Mouse (Mus musculus) splenic B cell, adult 2 months (primary cell): Measurements from ENCODE around the gene Clba1.

Source experiments
- DNase-seq: peaks from one replicate; pipeline ENCODE4 v3.0.0-alpha.2; 2011; ENCODE audit warnings: low read depth, low spot score
- H3K27me3 ChIP-seq: 2 replicates; pipeline ENCODE4 v1.6.1; 2012; ENCODE audit warnings: mild to moderate bottlenecking, low read length, moderate library complexity, mixed read lengths; ENCODE audit not compliant: control insufficient read depth, poor library complexity, insufficient read depth, severe bottlenecking
- H3K36me3 ChIP-seq: 2 replicates; pipeline ENCODE4 v1.6.1; 2012; ENCODE audit warnings: mild to moderate bottlenecking, low read length, moderate library complexity, mixed read lengths; ENCODE audit not compliant: control insufficient read depth, poor library complexity, insufficient read depth, severe bottlenecking

Clba1 gene

DNA sequence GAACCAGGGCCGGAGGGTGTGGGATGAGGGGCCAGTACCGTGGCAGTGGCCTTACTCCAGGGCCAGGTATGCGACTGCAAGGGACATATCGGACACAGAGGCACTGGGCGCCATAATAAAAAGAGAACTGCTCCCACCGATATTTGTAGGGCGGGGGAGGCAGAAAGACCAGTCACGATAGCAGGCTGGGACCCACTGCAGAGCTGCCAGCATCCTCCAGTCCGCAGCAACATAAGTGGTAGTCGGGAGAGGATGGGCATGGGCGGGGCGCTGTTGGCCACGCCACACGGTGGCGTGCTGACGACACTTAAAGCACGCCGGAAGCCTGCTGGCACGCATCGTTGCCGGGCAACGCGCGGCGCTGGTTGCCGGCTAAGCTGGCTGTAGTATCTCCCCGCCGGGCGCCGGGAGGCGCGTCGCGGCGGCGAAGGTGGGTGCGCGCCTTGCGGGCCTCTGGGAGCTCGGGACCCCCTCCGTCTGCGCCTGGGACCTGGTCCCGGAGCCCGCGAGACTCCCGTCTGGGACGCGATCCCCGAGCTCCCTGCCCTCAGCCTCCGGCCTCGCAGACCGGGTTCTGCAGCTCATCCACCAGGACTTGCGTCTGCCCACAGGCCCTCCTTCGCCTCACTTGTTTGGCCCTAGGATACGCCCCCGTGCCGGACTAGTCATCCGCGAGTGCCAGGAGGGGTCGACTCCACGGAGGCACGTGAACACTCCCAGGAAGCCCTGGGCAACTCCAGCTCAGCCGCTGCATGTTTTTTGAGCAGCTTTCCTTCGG, at the start of gene Clba1:
Gene Clba1, plus strand, starts transcription at position 351 of the 778 bp plus-strand sequence.
- peak; percentile 94 for DNase-seq
- Histone ChIP-seq H3K36me3 (no peaks in the 10 kb centered on the region), H3K27me3 (no peaks in the 10 kb centered on the region)

DNA sequence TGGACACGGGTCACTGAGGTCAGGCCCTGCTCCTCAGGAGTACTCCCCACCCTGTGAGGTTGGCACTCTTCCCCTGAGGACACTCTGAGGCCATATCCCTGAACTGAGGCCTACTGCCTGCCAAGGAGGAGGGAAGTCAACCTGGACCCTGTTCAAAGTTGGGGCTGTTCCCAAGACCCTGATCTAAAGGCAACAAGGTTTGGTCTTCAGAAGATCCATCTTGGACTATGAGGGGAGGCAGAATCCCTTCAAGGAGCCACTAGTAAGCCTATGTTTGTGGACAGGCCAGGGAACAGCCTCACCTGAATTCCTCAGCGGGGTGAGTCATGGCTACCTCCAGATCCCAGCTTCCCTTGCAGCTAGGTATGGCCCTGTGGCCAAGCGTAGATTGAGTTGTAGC, 49.3 kb upstream of the Clba1 start:
- H3K27me3 ChIP-seq = no peaks in the 10 kb centered on the region
- no peak for DNase-seq
- peaks cover 6% of the 10 kb centered on the region for H3K36me3 ChIP-seq

- DNase-seq = peak; percentile 79
- Histone ChIP-seq H3K27me3 (no peaks in the 10 kb centered on the region), H3K36me3 (peaks cover 8% of the 10 kb centered on the region)
These were observed 48.4 kb upstream of the Clba1 start, which contains the start of gene Pld4 for GRCm38 (mm10) chr12:112760154-112760926. Gene Pld4 (plus strand): TSS chr12:112760655.

- Histone ChIP-seq H3K36me3 (peaks cover 12% of the 10 kb centered on the region), H3K27me3 (no peaks in the 10 kb centered on the region)
- peak; percentile 28 for DNase-seq
These were observed 47.3 kb upstream of the Clba1 start for GRCm38 (mm10) chr12:112761411-112761810.

- no peaks in the 10 kb centered on the region for H3K27me3 ChIP-seq
- DNase-seq = peak; percentile 84
- H3K36me3 ChIP-seq = peaks cover 16% of the 10 kb centered on the region
These were observed 46.7 kb upstream of the Clba1 start for GRCm38 (mm10) chr12:112762018-112762417.

- H3K36me3 ChIP-seq = peaks cover 21% of the 10 kb centered on the region
- DNase-seq = no peak
- H3K27me3 ChIP-seq = no peaks in the 10 kb centered on the region
These were observed 45.6 kb upstream of the Clba1 start for GRCm38 (mm10) chr12:112763176-112763575.

- no peaks in the 10 kb centered on the region for H3K27me3 ChIP-seq
- DNase-seq = no peak
- peaks cover 25% of the 10 kb centered on the region for H3K36me3 ChIP-seq
These were observed 44.6 kb upstream of the Clba1 start for GRCm38 (mm10) chr12:112764141-112764540.

DNA sequence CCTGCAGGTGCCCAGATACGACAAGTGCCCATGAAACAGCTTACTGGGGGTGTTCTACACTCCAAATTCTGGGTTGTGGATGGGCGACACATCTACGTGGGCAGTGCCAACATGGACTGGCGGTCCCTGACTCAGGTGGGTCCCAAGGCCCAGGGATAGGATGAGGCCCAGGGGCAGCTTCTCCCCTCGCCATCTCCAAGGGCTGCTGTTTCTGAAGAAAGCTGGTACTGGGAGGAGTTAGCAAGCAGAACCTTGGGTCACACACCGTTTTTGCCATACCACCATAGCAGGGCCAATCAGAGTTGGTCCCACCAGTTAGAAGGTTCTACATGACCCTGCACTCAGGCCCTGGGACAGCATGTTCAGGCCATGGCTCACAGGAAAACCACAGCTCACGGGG, 43.7 kb upstream of the Clba1 start:
- Histone ChIP-seq H3K27me3 (no peaks in the 10 kb centered on the region), H3K36me3 (peaks cover 25% of the 10 kb centered on the region)
- DNase-seq = no peak

GRCm38 (mm10) chr12:112766586-112766985, 42.2 kb upstream of the Clba1 start:
- H3K36me3 ChIP-seq = peaks cover 25% of the 10 kb centered on the region
- DNase-seq = no peak
- no peaks in the 10 kb centered on the region for H3K27me3 ChIP-seq

DNA sequence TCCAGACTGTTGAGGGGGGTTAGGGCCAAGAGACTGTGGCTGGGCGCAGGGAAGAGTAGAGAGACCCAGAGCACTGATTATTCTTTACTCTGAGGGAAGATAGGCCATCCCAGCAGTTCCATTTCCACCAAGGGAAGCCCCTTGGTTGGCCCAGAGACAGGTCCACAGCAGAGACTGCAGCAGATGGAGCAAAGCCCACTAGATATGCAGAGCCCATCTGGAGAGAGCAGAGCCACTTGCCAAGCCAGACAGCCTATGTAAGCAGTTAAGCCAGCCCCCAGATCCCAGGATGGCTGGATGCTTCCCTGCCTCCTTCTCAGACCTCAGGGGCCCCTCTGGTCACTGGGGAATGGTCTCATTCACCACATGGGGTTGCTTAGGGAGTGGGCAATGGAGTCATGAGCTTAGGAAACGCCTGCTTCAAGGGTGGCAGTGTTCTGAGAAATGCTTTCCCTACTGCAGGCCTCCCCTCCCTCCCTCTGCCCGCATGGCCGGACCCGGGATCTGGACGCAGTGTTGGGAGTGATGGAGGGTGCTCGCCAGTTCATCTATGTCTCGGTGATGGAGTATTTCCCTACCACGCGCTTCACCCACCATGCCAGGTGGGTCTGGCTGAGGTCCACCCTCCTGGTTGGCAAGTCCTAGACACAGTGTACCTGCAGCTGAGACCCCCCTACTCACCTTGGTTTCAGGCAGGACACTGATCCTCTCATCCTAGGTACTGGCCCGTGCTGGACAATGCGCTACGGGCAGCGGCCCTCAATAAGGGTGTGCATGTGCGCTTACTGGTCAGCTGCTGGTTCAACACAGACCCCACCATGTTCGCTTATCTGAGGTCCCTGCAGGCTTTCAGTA, 41.5 kb upstream of the Clba1 start:
- no peak for DNase-seq
- H3K27me3 ChIP-seq = no peaks in the 10 kb centered on the region
- peaks cover 25% of the 10 kb centered on the region for H3K36me3 ChIP-seq

- Histone ChIP-seq H3K27me3 (no peaks in the 10 kb centered on the region), H3K36me3 (peaks cover 25% of the 10 kb centered on the region)
- DNase-seq = no peak
These were observed 40.6 kb upstream of the Clba1 start for GRCm38 (mm10) chr12:112768166-112768565.

DNA sequence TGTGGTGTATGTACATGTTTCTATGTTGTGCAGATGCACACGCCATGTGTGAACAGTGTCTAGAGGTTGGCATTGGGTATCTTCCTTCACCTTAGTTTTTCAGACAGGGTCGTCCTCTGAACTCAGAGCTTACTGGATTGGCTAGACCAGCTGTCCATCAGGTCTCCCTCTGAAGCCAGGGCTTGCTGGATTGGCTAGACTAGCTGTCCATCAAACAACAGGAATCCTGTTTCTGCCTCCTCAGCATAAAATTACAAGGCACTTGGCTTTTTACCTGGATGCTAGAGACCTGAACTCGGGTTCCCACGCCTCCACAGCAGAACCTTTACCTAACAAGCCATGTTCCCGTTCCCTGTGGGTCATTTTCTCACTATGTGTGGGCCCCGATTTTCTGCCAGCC, 39.7 kb upstream of the Clba1 start:
- Histone ChIP-seq H3K27me3 (no peaks in the 10 kb centered on the region), H3K36me3 (peaks cover 21% of the 10 kb centered on the region)
- DNase-seq = peak; percentile 42

- Histone ChIP-seq H3K27me3 (no peaks in the 10 kb centered on the region), H3K36me3 (peaks cover 19% of the 10 kb centered on the region)
- DNase-seq = no peak
These were observed 39.0 kb upstream of the Clba1 start for GRCm38 (mm10) chr12:112769751-112770150.

GRCm38 (mm10) chr12:112770396-112770795, 38.3 kb upstream of the Clba1 start:
- no peaks in the 10 kb centered on the region for H3K27me3 ChIP-seq
- DNase-seq = no peak
- peaks cover 16% of the 10 kb centered on the region for H3K36me3 ChIP-seq
